Mouse (Mus musculus) layer of hippocampus, adult 9-11 months (tissue): ENCODE measurements around the gene Abl1.

Experiments used
- DNase-seq: peaks from one replicate; pipeline ENCODE4 v3.0.0; 2022

The Abl1 gene

GRCm38 (mm10) chr2:31828311-31828825 is 140.2 kb downstream of the Abl1 start:
- DNase-seq: no peak

GRCm38 (mm10) chr2:31836091-31836490 is 147.9 kb downstream of the Abl1 start:
- DNase-seq: no peak

- DNase-seq: no peak
These were observed 148.8 kb downstream of the Abl1 start for GRCm38 (mm10) chr2:31836985-31837384.

GRCm38 (mm10) chr2:31838868-31839267 is 150.7 kb downstream of the Abl1 start:
- DNase-seq: no peak

GRCm38 (mm10) chr2:31844729-31845136 is 156.6 kb downstream of the Abl1 start:
- DNase-seq: no peak

- no peak for DNase-seq
These were observed 157.3 kb downstream of the Abl1 start for GRCm38 (mm10) chr2:31845512-31845895.

GRCm38 (mm10) chr2:31845896-31846691 is 157.9 kb downstream of the Abl1 start, which contains the start of gene Fibcd1:
Fibcd1 (minus strand) TSS chr2:31846005.
- no peak for DNase-seq

- DNase-seq: no peak
These were observed 158.8 kb downstream of the Abl1 start for GRCm38 (mm10) chr2:31846692-31847660.

GRCm38 (mm10) chr2:31847908-31848307 is 159.7 kb downstream of the Abl1 start:
- no peak for DNase-seq

GRCm38 (mm10) chr2:31850141-31850540 is 162.0 kb downstream of the Abl1 start:
- DNase-seq: no peak
